Mouse (Mus musculus): ENCODE data around the gene Raf1.
A peak's percentile ranks its signal among the peaks of the same experiment; 100 is the strongest.
"Not testable (repeated sequence)": the region's sequence is repeated elsewhere in the genome, so short reads cannot be mapped to it uniquely, and the experiment has no call there.

The Raf1 gene

DNA sequence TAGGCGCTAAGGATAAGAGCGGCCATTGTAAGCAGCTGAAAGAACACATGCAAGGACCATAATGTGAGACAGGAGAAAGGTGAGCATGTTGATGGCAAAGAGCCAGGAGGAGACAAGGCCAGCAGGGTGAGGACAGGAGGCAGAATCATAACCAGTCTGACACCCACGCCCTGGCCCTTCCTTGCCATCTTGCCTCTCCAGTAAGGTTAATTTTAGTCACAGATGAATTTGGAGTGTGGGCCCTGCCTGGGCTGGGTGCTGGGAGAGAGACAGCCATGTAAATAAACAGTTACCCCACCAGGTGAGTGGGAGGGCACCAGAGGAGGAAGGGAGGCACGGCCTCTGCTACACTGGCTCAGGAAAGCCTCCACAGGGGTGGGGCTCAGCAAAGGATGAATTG, 4.6 kb upstream of the Raf1 start:
- no peak for DNase-seq

DNA sequence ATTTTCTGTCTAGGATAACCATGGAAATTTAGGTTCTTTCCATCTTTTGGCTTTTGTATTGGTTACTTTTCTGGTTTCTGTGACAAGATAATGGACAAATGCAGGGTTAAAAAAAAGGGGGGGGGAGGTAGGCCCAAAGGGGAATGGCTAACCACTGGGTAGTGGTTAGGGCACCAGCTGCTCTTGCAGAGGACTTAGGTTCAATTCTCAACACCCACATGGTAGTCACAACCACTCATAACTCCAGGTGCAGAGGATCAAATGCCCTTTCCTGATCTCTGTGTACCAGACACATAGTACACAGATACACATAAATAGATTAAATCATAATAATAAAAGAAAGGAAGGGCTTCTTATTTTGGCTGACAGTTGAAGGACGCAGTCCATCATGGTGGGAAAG, 1.6 kb upstream of the Raf1 start:
- DNase-seq = no peak

DNA sequence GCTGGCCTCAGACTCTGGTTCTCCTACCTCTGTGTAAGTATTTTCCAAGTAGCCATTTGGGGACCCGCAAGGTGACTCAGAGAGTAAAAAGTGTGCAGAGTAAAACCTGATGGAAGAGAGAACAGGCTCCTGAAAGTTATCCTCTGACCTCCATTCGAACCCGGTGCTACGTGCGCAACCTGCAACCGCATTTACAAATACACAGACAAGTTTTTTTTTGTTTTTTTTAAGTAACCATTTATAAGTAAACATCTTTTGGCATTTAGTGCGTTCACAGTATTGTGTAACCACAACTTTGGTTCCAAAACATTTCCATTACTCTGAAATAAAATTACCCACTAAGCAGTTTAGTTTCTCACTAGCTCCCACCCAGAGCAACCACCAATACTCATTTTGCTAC, 1.0 kb upstream of the Raf1 start:
- DNase-seq = no peak

DNA sequence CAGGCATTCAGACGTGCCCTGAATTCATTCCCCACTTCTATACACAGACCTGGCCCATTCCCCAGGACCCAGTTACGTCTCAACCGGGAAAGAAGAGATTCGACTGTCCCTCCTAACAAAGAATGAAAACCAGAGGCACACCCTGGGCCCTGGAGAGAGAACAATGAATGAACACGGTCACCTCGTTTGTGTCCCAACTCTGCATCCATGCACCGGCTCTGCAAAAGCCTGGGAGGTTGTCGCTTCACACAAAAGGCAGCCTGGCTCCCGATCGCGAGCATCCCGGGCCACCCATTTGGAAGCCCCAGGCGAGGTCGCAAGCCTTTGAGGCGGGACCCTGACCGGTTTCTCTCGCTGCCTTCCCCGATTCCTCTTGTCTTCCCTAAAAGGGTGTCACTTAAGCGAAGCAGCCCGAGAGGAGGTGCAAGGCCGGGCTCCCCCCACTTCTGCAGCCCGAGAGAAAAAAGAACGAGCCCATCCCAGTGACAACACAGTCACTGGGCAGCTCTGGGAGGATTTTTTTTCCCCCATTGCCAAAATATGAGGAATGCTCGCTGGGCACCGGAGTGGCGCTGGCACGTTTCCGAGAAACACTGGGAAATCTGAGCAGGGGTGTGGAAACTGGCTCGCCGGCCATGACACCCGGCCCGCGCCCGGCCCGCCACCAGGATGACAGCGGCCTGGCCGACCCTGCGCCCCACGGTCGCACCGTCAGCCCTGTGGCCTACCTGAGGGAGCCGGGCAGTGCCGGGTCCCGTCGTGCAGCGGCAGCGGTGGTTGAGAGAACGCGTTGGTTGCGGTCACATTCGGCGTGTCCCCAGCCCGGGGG, 713 bp downstream of the Raf1 start:
- peak; percentile 79 for DNase-seq

DNA sequence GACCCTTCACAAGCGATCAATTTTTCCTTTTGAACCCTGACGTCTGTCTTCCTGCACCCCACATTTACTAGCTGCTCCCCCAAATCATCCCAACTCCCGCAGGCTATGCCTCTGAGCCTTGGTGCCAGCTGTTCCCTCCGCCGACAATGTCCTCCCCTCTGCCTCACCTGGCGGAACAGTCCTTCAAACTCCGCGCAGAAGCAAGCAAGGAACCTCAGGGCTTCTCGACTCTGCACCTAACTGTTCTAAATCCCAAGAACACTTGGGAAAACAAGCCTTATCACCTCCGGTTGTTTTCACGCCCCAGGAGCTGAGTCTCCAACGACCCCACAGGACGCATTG, 1.3 kb downstream of the Raf1 start:
- DNase-seq = no peak

DNA sequence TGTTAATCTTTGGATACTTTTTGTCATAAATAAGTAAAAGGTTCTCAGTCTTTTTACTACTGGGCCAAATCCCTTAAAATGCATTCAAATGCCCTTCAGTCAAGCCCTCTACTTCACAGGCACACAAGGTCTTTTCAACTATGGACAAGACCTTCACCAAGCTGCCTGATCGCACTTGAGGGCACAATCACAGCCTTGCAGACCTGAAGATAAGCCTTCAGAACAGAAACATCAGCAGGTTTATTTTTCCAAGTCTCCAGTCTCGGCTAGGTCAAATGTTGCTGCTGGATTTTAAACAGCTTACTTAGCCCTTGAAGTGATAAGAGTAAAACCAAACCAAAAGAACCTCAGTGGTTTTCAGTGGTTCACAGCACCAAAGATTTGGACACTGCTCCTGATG, 2.1 kb downstream of the Raf1 start:
- DNase-seq = no peak

DNA sequence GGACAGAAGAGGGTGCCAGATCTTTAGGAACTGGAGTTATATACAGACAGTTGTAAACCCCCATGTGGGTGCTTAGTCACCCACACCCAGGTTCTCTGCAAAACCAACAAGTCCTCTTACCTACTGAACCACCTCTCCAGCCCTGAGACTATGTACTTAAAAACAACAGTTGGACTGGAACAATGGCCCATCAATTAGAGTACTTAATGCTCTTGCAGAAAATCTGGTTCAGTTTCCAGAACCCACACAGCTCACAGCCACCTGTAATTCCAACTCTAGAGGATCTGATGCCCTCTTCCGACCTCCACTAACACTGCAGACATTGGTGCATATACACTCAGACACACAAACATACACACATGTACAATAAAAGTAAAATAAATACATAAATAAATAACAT, 3.7 kb downstream of the Raf1 start:
- DNase-seq = no peak

DNA sequence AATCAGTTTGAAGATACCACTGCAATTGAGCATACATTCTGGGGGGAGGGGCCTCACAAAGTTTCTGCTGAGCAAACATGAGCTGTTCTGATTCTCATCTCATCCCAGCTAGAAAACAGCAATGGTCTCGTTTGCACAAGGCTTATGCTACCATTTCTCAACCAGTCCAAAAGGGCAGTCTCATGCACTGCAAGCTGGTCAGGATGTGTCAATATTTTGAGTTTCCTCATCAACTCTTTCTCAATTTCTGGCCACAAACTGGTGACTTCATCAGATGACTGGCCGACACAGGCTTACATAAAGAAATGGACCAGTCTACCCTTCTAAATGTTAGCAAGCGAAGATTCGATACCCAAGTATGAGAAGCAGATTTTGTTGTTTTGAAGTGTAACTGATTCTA, 9.8 kb downstream of the Raf1 start:
- peak; percentile 31 for DNase-seq

DNA sequence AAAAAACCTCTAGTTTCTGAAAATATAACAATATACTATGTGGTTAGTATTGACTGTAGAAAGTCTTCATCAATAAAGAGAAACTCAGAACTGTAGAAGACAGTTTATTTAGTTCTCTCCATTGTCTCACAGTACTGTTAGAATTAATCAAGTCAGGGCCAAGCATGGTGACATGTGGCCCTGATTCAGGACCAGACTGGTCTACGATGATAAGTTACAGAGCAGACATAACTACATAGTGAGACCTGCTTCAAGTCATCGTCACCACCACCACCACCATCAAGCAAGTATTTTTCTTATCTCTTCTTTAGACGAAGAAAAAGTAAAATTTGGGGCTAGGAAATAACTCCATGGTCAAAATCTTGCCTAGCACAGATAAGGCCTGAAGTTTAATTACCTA, 12.2 kb downstream of the Raf1 start:
- no peak for DNase-seq

DNA sequence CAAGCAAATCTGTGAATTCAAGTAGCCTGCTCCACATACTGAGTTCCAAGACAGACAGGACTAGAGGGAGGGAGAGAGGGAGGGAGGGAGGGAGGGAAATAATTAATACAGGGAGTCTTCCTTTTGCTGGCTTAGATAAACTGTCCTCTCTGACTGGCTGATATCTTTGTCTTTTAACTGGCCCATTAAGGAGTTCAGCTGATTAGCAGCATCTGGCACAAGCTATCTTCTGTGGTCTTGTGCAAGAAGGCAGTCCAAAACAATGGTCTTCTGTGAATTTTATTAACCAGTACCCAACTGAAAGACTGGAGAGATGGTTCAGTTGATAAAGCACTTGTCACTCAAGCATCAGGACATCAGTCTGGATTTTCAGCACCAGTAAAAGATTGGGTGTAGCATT, 17.6 kb downstream of the Raf1 start:
- DNase-seq = no peak

DNA sequence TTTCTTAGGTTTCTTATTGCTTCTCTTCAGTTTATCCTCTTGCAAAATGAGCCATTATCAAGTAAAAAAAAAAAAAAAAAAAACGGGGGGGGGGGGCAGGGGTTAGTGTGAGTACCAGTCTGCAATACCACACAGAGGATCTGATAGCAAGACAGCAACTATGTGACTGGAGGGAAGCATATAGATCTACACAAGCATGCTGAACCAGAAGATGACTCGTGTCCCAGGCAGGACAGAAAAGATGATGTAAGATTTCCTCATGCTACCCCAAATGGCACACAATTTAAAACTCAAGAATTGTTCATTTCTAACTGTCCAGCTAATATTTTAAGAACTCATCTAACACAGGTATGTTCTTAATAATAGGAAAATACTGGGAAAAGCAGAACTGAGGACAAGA, 22.5 kb downstream of the Raf1 start:
- no peak for DNase-seq

DNA sequence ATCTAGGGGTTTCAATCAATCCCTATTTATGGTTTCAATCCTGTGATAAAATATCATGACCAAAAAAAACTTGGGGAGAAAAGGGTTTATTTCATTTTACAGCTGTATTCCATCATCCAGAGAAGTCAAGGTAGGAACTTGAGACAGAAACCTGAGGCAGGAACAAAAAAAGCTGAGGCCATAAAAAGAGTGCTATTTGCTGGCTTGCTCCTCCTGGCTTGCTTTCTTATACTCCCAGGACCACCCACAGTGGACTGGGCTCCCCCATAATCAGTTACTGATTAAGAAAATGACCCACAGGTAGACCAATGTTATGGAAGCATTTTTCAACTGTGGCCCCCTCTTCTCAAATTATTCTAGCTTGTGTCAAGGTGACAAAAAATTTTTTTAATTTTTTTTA, 24.7 kb downstream of the Raf1 start:
- no peak for DNase-seq

DNA sequence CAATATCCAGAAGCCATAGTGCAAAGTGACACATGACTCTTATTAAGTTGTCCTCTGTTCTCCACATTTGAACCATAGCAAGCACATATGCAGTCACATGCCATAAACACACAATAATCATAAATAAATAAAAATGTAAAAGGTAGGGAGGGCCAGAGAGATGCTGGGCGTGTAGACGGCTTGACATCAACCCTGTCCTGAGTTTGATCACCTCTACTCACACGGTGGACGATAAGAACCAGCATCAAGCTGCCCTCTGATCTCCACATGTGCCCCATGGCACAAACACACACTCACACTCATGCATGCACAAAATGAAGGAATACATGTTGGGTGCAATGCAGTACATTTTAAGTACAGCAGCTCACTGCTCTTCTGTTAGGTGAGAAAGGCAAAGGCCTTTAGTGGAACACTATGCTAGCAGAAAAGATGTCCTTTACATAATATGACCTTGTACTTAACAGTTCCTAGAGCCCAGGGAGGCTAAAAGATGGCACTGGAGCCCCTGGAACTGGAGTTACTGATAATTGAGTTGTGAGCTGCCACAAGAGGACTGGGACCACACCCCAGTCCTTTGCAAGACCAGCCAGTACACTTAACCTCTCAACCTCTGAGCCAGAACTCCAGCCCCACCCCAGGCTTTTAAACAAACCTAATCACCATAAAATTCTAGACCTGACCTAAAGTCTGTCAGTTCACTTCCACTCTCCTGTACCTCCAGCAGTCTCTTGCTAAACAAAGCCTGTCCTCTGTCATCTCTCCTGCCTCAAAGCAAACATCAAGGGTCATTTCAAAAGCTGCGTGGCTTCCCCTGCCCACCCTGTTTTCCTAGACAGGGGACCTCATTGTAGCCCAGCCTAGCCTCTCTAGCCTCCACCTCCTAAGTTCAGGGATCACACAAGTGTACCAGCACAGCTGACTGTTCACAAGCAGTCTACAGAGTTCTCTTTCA, 25.7 kb downstream of the Raf1 start:
- DNase-seq = peak; percentile 6

DNA sequence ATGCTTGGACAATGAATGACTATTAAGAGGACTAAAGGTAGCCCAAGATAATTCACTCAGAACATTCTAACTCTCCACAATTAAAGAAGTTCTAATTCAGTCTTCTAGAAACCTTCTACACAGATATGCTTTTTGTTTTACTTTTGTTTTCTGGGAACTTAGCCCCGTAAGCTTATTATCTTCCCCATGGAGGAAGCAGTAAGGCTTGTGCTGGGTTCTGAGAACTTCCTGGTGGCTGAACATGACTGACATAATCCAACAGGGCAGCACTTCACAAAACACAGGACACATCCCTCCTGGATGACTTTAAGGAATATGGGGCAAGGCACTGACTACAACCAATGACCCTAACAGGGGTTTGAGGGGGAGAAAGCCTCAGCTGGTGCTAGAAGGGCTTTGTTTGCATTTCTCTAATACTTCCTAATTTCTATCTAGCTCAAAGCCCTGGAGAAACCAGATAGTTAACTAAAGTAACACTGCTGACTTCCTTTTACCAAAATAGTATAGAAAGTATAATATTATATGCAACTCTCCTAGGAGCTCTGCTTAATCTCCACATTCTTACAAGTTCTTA, 26.6 kb downstream of the Raf1 start:
- DNase-seq = no peak

DNA sequence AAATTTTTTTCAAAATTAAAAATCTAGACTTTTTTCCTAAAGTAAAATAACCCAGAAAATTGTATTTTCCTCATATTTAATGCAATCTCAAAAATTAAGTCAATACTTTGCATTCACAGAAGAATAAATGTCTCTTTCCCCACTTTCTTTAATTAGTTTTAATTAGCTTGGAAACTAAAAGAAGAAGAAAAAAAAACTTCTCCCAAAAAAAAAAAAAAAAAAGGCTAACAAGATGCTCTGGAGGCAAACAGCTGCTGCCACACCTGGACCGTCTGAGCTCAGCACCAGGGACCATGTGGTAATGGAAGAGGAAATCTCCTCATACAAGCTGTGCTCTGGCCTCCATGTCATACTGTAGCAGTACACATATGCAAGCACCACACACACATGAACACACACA, 33.1 kb downstream of the Raf1 start:
- no peak for DNase-seq

DNA sequence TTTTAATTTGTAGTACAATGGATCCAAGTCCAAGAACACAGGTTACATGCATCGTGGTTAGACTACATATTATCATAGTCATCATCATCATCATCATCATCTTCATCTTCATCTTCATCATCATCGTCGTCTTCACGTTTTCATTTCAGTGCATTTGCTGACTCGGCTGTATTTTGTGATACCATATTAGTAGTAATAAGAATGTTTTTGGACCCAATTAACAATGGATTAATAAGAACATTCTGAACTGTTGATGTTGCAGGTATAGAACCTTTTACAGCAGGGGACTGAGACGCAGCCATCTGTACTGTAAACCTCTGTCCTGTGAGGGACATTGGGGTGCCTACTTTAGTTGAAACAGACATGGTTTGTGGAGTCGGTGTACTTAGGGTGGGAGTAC, 38.2 kb downstream of the Raf1 start:
- DNase-seq = not testable (repeated sequence)

DNA sequence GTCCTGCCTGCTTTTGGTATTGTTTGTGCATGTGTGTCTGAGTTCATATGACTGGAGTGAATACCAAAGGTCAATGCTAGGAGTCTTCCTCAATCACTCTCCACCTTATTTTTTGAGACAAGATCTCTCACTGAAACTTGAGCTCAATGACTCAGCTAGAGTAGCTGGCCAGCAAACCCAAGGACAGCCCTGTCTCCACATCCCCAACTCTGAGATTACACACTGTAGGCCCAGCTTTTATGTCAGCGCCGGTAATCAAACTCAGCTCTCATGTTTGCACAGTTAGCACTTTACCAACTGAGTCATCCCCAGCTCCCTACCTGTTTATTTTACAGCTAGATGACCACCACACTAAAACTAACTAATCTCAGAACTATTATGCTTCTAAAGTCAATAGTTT, 42.4 kb downstream of the Raf1 start:
- no peak for DNase-seq

DNA sequence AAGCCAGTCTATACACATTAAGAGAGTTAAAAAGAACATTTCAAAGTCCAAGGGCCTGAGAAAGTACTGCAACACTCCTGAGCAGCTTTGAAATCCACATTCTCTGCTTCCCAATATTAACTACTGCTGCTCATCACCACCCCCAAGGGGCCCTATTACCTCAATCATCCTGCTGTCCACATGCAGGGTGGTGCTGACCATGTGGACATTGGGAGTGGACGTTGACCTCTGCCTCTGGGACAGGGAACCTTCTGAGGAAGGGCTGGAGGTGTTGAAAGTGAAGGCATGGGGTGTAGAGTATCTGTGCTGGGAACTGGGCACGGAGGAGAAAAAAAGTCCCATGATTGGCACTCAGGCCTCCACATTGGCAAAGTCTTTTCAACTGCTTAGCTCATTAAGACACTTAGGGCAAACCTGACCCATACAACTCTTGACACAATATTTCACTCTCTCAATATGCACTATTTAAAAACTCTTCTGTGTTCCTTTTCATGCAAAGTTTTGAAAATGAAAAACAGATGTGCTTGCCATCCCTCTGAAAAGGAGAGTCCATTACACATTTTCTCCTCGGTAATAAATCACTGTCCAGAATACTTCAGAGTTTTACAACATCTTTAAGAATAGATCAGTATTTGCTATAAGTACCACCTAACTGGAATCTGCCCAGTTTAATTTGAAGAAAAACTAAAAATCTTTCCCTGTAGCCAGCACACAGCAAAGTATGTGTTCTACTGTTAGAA, 45.2 kb downstream of the Raf1 start:
- no peak for DNase-seq

DNA sequence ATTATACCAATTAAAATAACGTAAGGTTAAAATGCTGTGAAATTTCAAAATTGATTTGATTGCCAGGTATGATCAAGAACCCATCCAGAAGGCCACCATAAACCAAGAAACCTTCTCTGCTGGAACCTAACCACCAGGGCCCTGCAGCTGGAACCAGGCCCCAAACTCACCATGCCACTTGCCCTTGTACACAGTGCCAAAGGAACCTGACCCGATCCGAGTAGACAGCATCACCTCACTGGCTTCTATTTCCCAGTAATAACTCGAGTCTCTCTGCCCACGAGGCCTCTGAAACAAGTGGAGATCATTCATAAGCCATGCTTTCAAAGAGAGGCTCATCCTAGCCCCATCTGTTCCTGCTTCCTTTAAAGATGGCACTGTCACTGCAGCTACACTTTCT, 50.3 kb downstream of the Raf1 start:
- no peak for DNase-seq

DNA sequence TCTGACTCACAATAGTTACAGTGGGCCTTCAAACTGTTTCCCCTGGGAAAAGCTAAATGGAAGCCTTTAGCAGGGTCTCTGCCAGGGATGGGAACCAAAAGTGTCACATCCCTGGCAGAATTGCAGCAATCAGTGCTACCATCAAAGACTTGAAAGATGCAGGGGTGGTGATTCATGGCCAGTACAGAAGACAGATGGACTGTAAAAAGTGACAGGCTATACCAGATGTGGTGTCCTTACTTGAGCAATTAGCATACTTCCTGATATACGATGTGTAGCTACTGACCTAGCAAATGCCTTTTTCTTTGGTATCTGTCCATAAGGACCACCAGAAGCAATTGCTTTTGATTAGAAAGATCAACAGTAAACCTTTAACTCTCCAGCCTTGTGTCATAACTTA, 55.5 kb downstream of the Raf1 start:
- DNase-seq = no peak

DNA sequence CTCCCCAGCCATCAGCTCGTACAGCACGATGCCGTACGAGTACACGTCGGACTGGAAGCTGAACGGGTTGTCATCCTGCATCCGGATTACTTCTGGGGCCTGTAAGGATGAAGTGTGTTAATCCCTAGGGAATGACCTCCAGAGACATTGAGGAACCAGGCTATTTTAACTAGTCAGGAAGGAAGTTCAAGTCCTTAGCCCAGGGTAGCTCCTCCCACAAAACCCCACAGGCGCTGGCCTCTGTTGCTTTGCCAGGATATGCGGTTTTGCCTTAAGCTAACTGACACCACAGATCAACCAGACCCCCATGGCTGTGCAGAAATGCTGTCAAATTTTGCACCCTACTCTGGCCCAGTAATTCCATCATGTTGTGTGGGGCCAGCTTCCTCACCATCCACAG, 56.6 kb downstream of the Raf1 start:
- DNase-seq = no peak

DNA sequence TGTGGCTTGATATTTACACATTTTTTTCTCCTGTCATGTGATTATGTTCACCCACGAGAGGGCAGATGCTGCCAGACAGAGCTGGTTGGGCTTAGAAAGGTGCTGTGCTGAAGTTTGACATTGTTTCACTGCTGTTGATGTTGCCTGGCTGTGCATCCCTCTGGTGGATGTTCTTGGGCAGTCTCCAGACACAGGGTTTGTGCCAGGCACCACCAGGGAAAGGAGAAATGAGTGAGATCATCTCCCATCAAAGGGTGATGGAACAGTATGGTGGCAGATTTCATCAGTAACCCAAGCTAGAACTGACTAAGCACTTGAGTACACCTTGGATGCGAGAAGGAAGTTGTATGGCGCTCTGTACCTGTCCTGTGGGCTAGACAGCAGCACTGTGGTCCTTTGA, 60.5 kb downstream of the Raf1 start:
- no peak for DNase-seq

DNA sequence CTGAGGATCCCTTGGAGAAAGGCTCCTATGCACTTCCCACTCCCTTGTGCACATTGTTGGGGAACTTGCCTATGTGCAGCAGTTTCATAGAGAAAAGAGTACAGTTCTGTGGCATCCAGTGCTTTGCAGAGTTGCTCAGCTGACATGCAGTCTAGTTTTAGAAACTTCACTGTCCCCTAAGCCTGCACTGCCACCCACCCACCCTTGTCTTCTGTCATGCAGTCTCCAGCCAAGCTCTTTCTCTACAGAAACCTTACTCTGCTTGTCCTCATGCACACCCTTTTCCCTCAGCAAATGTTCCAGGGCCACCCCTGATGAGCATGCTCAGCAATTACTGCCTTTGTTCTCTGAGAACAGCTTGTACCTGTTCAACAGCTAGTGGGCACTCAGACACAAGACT, 62.6 kb downstream of the Raf1 start:
- no peak for DNase-seq
